Mouse (Mus musculus): ENCODE results near the gene Osbpl6.

Gene Osbpl6

DNA sequence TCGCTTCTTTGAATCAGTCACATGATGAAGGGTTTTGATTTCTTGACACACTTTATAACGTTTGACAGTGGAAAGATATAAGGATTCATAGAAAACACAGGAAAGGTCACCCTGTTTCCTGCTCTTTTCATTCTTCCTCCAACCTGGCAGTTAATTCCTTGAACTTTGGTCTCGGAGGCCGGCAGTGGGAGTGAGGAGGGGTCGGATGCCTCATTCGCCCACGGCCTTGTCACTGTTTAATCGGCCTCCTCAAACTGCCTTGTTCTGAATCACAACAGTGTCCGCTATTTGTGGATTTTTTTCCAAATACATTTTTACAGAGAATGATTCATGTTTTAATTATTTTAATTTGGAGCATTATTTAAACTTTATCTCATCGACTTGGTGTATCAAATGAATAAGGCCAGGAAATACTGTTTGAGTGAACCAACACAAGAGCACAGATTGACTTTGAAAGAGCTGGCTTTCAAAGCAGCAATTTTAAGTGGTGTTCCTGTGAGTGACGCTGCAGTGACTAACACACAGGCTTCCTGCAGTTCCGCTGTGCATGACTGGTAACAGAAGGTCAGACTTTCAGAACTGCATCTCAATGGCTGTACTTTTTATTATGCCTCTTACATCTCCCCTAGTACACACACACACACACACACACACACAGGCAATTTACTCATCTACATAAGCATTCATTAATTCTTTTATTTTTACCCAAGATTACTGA is 98.0 kb downstream of the Osbpl6 start:
- no peak for DNase-seq (ENCODE audit: low spot score)

- no peak for DNase-seq (ENCODE audit: low spot score)
These were observed 98.7 kb downstream of the Osbpl6 start for GRCm38 (mm10) chr2:76504989-76505388.

GRCm38 (mm10) chr2:76511281-76511721 is 105.0 kb downstream of the Osbpl6 start:
- DNase-seq (ENCODE audit: low spot score) = no peak

DNA sequence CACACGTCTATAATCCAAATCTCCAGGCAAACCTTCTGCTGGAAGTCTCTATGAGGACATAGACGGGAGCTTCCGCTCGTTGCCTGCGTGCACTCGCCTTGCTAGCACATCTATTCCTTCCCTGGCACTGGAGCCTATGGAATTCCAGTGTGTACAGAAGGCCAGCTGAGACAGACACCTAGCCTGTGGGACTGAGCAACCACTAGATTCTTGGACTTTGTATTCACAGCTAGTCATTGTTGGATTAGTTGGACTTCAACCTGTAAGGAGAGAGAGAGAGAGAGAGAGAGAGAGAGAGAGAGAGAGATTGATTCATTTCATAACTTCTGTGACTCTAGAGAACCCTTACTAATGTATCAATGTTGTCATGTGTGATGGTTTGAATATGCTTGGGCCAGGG is 105.8 kb downstream of the Osbpl6 start:
- no peak for DNase-seq (ENCODE audit: low spot score)

DNA sequence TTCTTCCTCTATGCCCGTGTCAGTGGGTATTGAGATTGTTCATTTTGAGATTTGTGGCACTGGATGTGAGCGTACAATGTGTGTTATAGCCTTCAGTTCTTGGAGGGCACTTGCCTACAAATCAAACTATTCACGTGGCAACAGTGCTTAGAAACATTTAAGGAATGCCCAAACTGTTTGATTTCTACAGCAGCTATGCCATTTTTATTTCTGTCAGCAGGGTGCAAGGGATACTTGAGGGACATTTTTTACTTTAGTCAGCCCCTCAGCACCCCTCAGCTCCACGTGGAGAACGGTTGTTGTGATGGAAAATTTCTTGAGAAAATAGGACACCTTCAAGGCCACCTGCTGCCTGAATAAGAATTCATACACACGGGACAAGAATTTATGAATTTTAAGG is 106.6 kb downstream of the Osbpl6 start:
- no peak for DNase-seq (ENCODE audit: low spot score)

DNA sequence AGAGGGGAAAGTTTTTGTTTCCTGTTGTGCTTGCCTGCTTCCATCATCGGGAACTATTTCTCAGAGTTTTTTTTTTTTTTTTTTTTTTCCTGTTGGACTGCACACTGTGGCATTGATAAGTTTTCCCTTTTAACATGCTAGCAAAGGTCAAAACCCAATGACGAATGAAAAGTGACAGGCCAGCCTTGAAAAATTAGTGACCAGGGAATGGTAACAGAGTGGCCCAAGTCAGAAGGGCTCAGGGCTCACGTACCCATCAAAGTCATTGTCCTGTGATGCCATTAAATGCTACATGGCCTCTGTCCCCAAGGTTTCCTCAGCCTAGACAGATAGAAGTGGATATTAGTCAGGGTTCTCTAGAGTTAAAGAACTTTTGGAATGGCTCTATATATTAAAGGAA is 107.0 kb downstream of the Osbpl6 start:
- DNase-seq (ENCODE audit: low spot score) = no peak

DNA sequence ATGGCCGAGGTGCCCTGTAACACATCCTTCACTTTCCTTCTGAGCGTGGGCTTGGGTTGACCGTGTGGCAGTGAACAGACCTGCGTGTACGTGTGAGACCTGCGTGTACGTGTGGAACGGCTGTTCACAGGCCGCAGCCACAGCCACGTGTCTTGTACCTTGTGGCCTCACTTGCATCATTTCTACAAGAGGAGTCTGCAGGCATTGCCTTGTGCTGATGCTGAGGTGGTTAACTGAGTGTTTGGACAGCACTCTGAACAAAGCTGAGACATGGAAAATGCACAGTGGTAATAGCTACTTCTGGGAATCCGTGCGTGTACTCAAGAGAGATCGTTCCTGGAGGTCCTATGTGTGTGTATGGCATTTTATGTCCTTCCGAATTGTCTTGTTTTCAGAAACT is 111.2 kb downstream of the Osbpl6 start:
- DNase-seq (ENCODE audit: low spot score) = no peak

DNA sequence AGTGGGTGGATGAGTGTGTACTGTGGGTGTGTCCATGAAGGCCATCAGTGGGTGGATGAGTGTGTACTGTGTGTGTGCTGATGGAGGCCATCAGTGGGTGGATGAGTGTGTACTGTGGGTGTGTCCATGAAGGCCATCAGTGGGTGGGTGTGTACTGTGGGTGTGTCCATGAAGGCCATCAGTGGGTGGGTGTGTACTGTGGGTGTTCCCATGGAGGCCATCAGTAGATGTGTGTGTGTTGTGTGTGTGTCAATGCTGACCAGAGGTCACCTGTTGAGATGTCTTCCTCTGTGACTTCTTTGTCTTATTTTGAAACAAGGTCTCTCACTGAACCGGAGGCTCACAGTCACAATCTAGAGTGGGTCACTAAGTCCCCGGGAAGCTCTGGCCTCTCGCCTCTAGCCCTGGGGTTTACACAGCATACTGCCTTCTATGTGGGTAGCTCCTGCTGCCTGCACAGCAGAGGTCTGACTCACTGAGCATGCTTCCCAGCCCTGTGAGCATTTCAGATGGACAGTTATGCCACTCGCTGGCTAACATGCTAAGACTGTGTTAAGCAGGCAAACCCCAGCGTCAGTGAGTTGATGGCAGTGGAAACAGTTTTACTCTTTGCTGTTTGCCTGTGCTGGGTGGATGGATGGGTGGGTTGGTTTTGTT is 112.2 kb downstream of the Osbpl6 start:
- no peak for DNase-seq (ENCODE audit: low spot score)

DNA sequence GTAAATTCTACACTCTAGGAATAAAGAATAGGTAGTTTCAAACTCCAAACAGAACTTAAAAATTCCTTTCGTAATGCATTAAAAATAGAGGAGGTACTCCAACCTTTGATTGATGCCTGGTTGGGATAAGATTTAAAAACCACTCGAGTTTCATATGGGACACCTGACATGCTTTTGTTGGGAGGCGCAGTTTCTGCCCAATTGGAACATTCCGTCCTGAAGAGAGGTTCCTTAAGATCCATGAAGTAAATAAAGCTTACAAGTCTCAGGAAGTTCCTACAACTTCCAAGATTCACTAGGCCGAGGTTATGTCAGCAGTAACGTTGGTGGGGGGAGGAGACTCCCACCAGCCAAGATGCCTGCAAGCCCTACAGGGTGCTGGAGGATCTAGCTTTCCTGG is 115.3 kb downstream of the Osbpl6 start:
- DNase-seq (ENCODE audit: low spot score) = no peak

DNA sequence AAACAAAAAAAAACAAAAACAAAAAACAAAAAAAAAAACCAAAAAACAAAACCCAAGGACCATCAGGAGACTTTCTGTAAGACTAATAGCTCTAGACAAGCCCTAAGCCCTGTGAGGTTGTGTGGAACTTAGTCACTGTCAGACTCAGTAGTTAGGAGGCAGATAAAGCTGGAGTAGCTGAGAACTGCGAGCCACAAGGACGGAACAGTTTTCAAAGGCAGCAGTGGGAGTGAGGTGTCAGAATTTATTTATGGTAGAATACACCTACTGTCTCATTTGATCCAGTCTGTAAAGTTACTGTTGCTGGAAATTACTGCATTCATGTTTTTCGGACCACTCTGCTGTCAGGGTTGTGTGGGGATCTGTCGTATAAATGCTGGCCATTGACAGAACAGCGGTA is 118.1 kb downstream of the Osbpl6 start:
- no peak for DNase-seq (ENCODE audit: low spot score)

DNA sequence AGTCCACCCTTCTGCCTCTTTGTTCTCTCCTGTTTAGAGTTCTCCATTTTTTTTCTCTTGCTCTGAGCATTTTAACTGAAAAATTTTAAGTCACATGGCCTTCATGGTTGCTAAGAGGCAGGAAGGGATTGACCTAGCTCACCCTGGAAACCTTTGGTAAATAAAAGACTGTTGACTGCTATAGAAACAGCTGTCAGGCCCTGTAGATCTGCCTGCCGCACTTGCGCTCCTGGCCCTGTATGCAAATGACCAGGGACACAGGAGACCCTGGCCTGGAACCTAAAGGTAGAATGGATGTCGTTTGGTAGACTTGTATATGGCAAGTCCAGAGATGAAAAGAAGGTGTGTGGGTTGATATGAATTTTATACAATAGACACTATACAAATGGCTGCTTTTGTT is 119.3 kb downstream of the Osbpl6 start:
- no peak for DNase-seq (ENCODE audit: low spot score)

- DNase-seq (ENCODE audit: low spot score) = no peak
These were observed 126.3 kb downstream of the Osbpl6 start for GRCm38 (mm10) chr2:76532490-76533126.

DNA sequence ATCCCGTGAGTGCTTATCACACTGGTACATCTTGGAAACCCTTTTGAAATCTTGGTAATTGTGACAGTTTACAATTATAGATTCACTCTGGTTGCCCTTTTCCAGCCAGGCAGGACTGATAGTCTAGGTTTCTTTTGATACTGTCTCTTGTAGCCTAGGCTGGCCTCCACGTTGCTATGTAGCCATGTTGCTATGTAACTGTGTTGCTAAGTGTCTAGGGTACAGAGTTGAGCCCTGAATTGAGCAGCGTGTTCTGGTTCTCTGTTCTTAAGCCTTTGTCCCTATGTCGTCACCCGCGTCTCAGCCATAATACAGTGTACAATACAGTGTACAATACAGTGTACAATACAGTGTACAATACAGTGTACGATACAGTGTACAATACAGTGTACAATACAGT is 128.6 kb downstream of the Osbpl6 start:
- no peak for DNase-seq (ENCODE audit: low spot score)

DNA sequence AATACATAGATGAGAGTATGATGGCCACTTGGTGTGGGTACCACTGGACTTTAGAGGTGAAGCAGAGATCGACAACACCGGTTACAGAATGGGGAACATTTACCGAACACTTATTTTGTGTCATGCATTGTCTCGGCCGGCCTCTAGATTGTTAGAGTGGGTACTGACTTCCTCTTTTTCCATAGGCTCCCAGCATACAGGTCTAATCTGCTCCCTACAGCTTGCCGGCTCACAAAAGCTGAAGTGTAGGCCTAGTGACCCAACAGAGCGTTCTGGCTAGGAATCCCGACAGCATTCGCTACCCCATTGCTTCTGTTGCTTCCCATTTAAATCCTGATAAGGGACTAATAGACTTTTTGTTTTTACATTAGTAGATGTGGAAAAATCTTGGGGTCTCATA is 135.6 kb downstream of the Osbpl6 start:
- no peak for DNase-seq (ENCODE audit: low spot score)

- DNase-seq (ENCODE audit: low spot score) = no peak
These were observed 136.6 kb downstream of the Osbpl6 start for GRCm38 (mm10) chr2:76542921-76543320.

DNA sequence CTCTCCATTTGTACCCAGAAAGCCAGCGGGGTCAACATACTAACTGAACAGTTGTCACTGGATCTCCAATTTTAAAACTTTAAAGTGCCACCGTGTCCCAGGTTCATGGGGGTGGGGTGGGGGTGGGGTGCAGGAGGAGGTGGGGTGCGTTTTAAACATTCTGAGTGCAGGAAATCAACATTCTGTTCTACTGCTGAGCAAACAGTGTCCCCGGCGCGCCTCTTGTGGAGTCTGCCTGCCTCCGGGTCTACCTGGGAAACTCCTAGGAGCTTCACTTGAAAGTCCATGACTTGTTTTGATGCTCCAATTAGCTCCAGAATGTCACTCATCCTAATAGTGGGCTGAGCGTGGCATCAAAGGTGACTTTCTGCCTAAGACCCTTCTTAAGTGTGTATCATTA is 139.2 kb downstream of the Osbpl6 start:
- no peak for DNase-seq (ENCODE audit: low spot score)

GRCm38 (mm10) chr2:76548171-76548570 is 141.9 kb downstream of the Osbpl6 start:
- no peak for DNase-seq (ENCODE audit: low spot score)

DNA sequence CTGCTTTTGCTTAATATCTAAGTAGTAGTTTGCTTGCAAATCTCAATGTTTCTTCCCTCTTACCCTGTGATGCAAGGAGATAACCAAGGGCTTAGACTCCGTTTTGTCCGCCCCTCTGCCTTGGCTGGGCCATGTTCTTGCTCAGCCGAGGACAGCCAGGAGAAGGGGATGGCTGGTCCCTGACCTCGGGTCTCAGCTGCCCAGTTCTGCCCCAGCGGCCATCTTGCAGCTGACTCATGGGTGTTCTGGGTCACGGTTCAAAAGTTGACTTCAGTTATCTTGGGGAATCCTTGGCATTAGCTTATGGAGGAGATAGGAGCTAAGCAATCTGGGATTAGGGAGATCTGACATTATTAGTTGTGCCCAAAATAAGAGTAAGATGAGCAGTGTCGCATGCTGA is 142.5 kb downstream of the Osbpl6 start:
- no peak for DNase-seq (ENCODE audit: low spot score)

GRCm38 (mm10) chr2:76549316-76549715 is 143.0 kb downstream of the Osbpl6 start:
- DNase-seq (ENCODE audit: low spot score) = no peak

- no peak for DNase-seq (ENCODE audit: low spot score)
These were observed 149.7 kb downstream of the Osbpl6 start for GRCm38 (mm10) chr2:76555852-76556558.

- no peak for DNase-seq (ENCODE audit: low spot score)
These were observed 153.8 kb downstream of the Osbpl6 start for GRCm38 (mm10) chr2:76560146-76560545.

- no peak for DNase-seq (ENCODE audit: low spot score)
These were observed 157.6 kb downstream of the Osbpl6 start for GRCm38 (mm10) chr2:76563862-76564261.
